Mouse (Mus musculus): ENCODE data around the gene Mogs.

GRCm38 (mm10) chr6:83119734-83120051, 4.4 kb downstream of the Mogs start:
- TF ChIP-seq POLR2A (IDR thresholded peaks at IDR 0.05; ENCODE audit: extremely low read depth, insufficient read depth, low read length) (no peak), CTCF (IDR thresholded peaks at IDR 0.05; ENCODE audit: extremely low read depth, insufficient read depth, low read length) (no peak)

Measured in cortical plate, adult 2 months (tissue).